Mouse (Mus musculus): Measurements from ENCODE around the gene Gli1. TPM values are rescaled to one million over a fixed set of nuclear protein-coding genes. Genes with fewer than 3 reads are reported as not detected.
"Not testable (repeated sequence)": the region's sequence is repeated elsewhere in the genome, so short reads cannot be mapped to it uniquely, and the experiment has no call there.

The Gli1 gene
- polyA plus RNA-seq, 1 experiment from 2014 or later = 7.3 TPM

DNA sequence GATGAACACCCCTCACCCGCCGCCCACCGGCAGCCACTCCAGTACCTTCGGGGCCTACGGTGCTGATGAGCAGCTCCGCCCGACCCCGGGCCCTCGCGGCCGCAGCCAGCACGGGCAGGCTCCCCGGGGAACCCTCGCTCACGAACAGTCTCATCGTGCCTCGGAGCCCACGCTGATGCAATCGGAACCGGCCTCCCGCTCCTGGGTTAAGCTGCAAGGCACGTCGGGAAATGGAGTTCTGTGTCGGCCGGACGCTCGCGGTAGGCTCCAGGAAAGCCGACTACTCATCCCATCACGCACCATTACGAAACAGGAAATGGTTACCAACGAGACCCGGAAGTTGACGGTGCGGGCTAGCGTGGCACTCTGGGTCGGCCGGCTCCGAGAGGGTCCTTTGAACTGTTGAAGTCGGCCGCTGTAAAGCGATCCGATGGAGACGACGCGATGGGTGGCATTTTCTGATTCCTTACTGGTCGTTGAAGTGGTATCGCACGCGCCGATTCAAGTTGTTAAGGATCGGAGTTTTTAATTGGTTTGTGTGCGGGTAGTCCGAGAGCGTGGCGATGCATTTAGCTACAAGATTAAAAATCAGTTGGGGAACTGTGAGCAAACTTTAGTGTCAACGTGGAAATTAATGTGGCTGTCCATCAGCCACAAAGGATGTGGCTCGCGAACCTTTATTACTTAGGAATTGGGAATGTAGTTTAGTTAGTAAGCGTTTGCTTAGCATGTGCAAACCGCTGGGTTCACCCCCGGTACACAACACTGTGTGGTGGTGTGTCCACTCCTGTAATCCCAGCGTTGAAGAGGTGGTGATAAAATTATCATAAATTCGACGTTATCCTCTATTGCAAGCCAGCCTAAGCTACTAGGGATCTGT, 30.1 kb downstream of the Gli1 start, which contains the start of gene Mars:
Gene Mars (minus strand): TSS at position 311 of the 880 bp plus-strand sequence.
- DNase-seq (ENCODE audit: low spot score) = peak; percentile 94
- Histone ChIP-seq H3K4me1 (replicated peaks) (peaks cover 13% of the 10 kb centered on the region), H3K27ac (peak within 1 kb of the TSS; percentile 95), H3K4me3 (peak within 1 kb of the TSS; percentile 88), H3K9me3 (no peaks in the 10 kb centered on the region), H3K27me3 (ENCODE audit: insufficient read depth, poor library complexity, severe bottlenecking) (no peaks in the 10 kb centered on the region), H3K36me3 (peaks cover 34% of the 10 kb centered on the region)
- under 1% methylated on average over 65 of the region's 65 CpGs for WGBS

DNA sequence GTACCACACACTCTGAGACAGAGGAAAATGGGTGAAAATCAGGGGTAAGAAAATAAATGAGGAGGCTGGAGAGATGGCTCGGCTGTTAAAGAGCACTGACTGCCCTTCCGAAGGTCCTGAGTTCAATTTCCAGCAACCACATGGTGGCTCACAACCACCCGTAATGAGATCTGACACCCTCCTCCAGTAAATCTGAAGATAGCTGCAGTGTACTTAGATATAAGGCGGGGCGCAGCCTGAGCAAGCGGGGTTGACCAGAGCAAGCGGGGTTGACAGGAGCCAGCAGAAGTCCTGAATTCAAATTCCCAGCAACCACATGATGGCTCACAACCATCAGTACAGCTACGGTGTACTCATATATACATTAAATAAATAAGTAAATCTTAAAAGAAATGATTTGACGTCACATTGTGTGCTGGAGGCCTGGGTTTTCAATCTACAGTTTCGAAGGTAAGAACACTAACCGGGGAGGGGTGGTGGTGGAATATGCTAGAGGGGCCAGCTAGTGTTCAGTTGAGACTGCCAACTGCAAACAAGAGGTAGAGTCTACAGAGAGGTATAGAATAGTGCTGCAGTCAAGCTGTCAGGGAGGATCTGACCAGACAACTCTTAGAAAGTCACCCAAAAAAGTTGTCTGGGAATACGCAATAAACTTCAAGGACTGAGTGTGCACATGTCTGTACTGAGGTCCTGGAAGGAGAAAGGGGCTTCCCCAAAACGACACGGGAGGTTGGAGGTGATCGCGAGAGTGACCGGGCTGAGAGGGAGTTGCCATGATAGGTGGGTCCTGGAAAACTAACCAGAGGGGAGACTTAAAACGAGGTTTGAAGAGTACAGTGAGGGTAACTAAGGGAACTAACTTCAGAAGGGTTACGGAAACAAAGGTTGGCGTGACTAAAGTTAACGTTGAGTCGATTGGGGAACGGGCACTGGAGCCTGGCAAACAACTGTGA, 31.0 kb downstream of the Gli1 start:
- H3K9me3 ChIP-seq = no peaks in the 10 kb centered on the region
- no peak for DNase-seq (ENCODE audit: low spot score)

GRCm38 (mm10) chr10:127309167-127309566, 32.6 kb downstream of the Gli1 start:
- not testable (repeated sequence) for H3K27me3 ChIP-seq (ENCODE audit: insufficient read depth, poor library complexity, severe bottlenecking); DNase-seq (ENCODE audit: low spot score); H3K4me3 ChIP-seq; H3K9me3 ChIP-seq; H3K27ac ChIP-seq
- peaks cover 13% of the 10 kb centered on the region for H3K4me1 ChIP-seq (replicated peaks)
- peaks cover 59% of the 10 kb centered on the region for H3K36me3 ChIP-seq
- WGBS = 92% methylated on average over 3 of the region's 3 CpGs

More for the DNA sequence above, 31.0 kb downstream of the Gli1 start:
- Histone ChIP-seq H3K4me3 (peak overlapping the region; percentile 88), H3K27me3 (ENCODE audit: insufficient read depth, poor library complexity, severe bottlenecking) (no peaks in the 10 kb centered on the region), H3K36me3 (peaks cover 43% of the 10 kb centered on the region), H3K4me1 (replicated peaks) (peaks cover 13% of the 10 kb centered on the region), H3K27ac (peak overlapping the region; percentile 95)
- WGBS = 38% methylated on average over 23 of the region's 23 CpGs

- Histone ChIP-seq H3K36me3 (peaks cover 100% of the 10 kb centered on the region), H3K4me1 (replicated peaks) (no peaks in the 10 kb centered on the region), H3K27me3 (ENCODE audit: insufficient read depth, poor library complexity, severe bottlenecking) (no peaks in the 10 kb centered on the region), H3K27ac (no peak overlapping the region), H3K9me3 (no peaks in the 10 kb centered on the region), H3K4me3 (no peak overlapping the region)
- no peak for DNase-seq (ENCODE audit: low spot score)
- 94% methylated on average over 11 of the region's 11 CpGs for WGBS
Observed at GRCm38 (mm10) chr10:127303136-127303535, 38.6 kb downstream of the Gli1 start.

DNA sequence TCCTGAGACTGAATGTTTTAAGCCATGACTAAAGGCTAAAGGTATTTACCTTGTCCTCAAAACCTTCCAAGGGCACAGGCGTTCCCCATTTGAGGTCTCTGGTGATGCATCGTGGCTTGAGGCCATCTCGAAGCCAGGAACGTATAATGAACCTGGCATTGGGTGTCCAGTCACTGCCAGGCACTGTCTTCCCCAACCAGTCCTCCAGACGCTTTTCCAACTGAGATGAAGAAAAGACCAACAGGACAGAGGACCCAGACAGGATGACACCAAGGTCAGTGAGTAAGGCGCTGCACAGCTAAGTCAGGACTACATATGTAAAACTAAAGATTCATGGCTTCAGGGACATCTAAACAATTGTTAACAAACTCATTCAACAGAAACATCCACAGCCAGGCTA, 41.4 kb downstream of the Gli1 start:
- Histone ChIP-seq H3K4me3 (no peak overlapping the region), H3K36me3 (peaks cover 100% of the 10 kb centered on the region), H3K9me3 (no peaks in the 10 kb centered on the region), H3K27ac (no peak overlapping the region), H3K4me1 (replicated peaks) (no peaks in the 10 kb centered on the region), H3K27me3 (ENCODE audit: insufficient read depth, poor library complexity, severe bottlenecking) (no peaks in the 10 kb centered on the region)
- DNase-seq (ENCODE audit: low spot score) = no peak
- WGBS = 94% methylated on average over 6 of the region's 6 CpGs

DNA sequence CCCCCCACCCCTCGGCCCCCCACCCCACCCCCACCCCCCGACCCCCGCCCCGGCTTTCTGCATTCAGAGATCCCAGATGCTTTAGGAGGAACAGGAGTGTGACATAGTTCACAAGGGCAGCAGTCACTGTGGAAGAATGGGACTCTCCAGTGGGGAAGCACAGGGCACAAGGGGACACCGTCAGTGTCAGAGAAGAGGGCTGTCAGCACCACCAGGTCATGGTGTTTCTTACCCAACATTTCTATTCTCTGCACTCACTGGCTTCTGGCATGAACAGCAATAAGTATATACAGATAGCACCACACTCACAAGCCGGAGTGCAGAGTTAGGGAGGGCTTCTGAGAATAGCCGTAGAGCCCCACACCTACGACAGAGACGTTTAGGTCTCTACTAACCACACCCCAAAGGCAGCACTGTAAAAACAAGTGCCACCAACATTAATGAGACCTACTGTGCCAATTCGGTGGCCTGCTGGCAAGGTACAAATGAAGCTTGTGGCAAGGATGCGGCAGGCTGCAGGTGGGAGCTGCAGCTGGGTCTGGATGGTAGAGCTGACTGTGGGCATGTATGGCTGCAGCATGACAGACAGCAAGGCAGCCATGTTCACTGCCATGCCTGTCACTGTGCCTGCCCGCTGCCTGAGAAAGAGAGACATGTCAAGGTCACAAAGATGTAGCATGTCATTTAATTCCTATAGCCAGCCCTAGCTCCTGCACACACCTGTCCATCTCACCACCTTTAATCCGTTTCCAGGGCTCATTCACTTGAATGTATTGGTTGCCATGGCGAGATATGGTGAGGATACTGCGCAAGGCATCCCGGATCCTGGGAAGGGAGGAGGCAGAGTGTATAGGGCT, 44.5 kb downstream of the Gli1 start:
- Histone ChIP-seq H3K9me3 (no peaks in the 10 kb centered on the region), H3K4me1 (replicated peaks) (peaks cover 14% of the 10 kb centered on the region), H3K4me3 (no peak overlapping the region), H3K27me3 (ENCODE audit: insufficient read depth, poor library complexity, severe bottlenecking) (no peaks in the 10 kb centered on the region), H3K36me3 (peaks cover 98% of the 10 kb centered on the region), H3K27ac (no peak overlapping the region)
- WGBS = 91% methylated on average over 16 of the region's 16 CpGs
- DNase-seq (ENCODE audit: low spot score) = no peak

DNA sequence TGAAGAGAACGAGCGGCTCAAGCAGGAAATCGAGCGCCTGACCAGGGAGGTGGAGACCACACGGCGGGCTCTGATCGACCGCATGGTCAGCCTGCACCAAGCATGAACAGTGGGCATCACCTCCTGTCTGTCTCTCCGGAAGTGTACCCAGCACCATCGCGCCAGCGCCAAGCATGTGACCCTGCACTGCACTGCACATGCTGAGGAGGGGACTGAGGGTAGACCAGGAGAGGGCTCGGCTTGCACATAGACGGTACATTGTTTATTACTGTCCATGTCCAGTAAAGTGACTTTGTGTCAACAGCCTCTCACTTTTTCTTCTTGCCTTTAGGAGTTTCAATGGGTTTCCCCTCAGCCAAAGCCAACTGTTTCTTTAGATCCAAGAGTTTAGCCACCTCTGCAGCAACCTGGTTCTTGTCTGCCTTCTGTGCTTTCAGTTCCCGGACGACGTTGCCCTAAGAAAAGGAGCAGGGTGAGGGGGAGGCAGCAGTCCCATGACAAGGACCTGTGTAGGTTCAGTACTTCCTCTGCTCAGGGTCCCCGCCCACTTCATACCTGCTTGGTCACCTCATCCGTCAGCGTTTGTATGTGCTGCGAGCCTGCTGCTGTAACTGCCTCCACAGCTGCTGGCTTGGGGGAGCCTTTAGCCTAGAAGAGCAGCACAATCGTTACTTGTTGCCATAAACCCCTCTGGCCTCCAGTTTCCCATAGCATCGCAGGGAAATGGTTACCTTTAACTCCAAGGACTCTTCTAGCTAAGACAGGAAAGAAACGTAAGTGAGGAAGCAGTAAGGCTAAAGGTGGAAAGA, 45.6 kb downstream of the Gli1 start:
- 95% methylated on average over 24 of the region's 24 CpGs for WGBS
- Histone ChIP-seq H3K27me3 (ENCODE audit: insufficient read depth, poor library complexity, severe bottlenecking) (no peaks in the 10 kb centered on the region), H3K27ac (no peak overlapping the region), H3K9me3 (no peaks in the 10 kb centered on the region), H3K4me3 (no peak overlapping the region), H3K4me1 (replicated peaks) (peaks cover 25% of the 10 kb centered on the region), H3K36me3 (peaks cover 91% of the 10 kb centered on the region)
- DNase-seq (ENCODE audit: low spot score) = no peak

DNA sequence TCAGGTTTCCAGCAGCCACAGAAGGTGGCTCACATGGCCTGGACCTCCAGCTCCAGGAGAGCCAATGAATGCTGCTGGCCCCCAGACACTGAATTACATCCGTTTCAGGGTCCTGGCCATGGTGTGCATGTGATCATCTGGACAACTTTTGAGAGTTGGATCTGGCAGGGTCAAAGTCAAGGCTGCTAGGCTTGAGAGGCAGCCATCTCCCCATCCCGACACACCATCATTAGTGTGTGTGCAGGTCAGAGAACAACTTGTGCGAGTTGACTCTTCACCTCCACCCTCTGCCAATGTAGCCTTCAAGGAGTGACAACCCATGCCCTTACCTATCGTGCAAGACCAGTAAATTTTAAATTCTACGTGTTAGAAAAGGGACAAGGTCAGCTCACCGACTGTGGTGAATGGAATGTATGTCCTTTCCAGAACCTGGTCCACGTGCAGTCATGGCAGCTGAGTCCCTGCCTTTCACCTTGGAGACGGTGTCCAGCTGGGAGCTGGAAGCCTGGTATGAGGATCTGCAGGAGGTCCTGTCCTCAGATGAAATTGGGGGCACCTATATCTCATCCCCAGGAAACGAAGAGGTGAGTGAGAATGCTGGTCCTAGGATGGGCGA, 46.8 kb downstream of the Gli1 start:
- H3K36me3 ChIP-seq = peaks cover 79% of the 10 kb centered on the region
- peaks cover 28% of the 10 kb centered on the region for H3K4me1 ChIP-seq (replicated peaks)
- no peak overlapping the region for H3K4me3 ChIP-seq
- 93% methylated on average over 10 of the region's 10 CpGs for WGBS
- H3K27me3 ChIP-seq (ENCODE audit: insufficient read depth, poor library complexity, severe bottlenecking) = no peaks in the 10 kb centered on the region
- no peaks in the 10 kb centered on the region for H3K9me3 ChIP-seq
- no peak overlapping the region for H3K27ac ChIP-seq
- no peak for DNase-seq (ENCODE audit: low spot score)

DNA sequence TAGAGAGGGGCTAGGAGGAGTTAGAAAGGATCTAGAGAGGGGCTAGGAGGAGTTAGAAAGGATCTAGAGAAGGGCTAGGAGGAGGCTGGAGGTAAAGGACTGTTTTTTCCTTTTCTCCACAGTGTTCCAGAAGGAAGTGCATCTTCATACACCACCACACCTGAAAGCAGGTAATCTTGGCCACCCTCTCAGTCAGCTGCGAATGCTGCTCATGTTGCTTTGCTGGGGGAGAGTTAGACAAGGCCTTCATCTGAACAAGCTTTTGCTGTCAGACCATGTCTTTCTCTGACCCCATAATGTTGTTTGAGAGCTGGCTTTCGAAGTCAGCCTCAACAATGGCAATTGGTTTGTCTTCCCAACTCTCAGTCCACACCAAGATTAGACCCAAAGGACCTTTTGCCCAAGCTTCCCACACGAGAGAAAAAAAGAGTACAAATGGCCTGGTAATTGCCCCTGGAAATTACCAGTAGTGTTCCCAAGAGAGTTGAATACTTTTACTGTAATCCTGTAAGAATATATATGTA, 48.1 kb downstream of the Gli1 start:
- Histone ChIP-seq H3K4me1 (replicated peaks) (peaks cover 42% of the 10 kb centered on the region), H3K36me3 (peaks cover 65% of the 10 kb centered on the region), H3K27me3 (ENCODE audit: insufficient read depth, poor library complexity, severe bottlenecking) (no peaks in the 10 kb centered on the region), H3K9me3 (no peaks in the 10 kb centered on the region), H3K27ac (no peak overlapping the region), H3K4me3 (no peak overlapping the region)
- 84% methylated on average over 3 of the region's 3 CpGs for WGBS
- DNase-seq (ENCODE audit: low spot score) = no peak

GRCm38 (mm10) chr10:127292987-127293538, 48.7 kb downstream of the Gli1 start:
- no peak for DNase-seq (ENCODE audit: low spot score)
- Histone ChIP-seq H3K4me1 (replicated peaks) (peaks cover 47% of the 10 kb centered on the region), H3K9me3 (no peaks in the 10 kb centered on the region), H3K36me3 (peaks cover 59% of the 10 kb centered on the region), H3K27me3 (ENCODE audit: insufficient read depth, poor library complexity, severe bottlenecking) (no peaks in the 10 kb centered on the region), H3K4me3 (no peak overlapping the region), H3K27ac (no peak overlapping the region)
- WGBS = 91% methylated on average over 6 of the region's 6 CpGs

Data from hindbrain, embryonic 10.5 days (tissue).